Mouse (Mus musculus): ENCODE data around the gene Spz1.

DNA sequence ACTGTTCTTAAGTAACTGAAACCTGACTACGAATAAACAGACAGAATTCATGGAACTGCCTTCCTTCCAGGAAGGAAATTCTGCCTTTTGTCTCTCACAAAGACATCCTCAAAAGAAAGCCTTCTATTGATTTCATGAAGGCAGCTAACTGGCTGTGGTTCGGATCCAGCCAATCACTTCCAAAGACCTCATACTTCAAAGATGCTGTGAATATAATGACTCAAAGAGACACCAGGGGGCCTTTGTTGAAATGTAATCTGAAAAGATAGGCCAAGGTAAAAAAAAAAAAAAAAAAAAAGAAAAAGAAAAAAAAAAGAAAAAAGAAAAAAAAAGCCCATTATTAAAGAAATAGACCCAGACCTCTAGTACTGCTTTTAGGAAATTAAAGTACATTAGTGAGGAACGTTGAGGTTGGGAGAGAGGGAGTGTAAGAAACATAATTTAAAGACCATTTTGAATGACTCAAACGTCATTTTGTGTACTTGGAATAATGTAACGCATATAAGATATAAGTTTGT is 16.4 kb upstream of the Spz1 start:
- no peak for TF ChIP-seq EP300 (IDR thresholded peaks at IDR 0.05; ENCODE audit: low read depth)
- no peak for TF ChIP-seq CTCF (IDR thresholded peaks at IDR 0.05; ENCODE audit: low read depth)
